Mouse (Mus musculus) myocyte (in vitro differentiated cells): ENCODE results near the gene Adam12.

ENCODE experiments used
- MAX ChIP-seq: IDR thresholded peaks from one replicate; pipeline ENCODE4 v1.6.1; 2011; ENCODE audit warnings: low read depth, mild to moderate bottlenecking, control low read depth
- MYOD1 ChIP-seq, 3 experiments: IDR thresholded peaks; one replicate each; pipeline ENCODE4 v1.6.1; 2011; ENCODE audit warnings: control low read depth in 2 of 3, low read depth in 2 of 3, mild to moderate bottlenecking in 2 of 3, moderate library complexity in 1 of 3; ENCODE audit not compliant: insufficient read length in 2 of 3, control insufficient read depth in 1 of 3
- MYOG ChIP-seq, 3 experiments: IDR thresholded peaks; one replicate each; pipeline ENCODE4 v1.6.1; 2011; ENCODE audit warnings: control low read depth in 2 of 3, low read depth in 2 of 3, mild to moderate bottlenecking in 2 of 3; ENCODE audit not compliant: insufficient read length in 2 of 3, control insufficient read depth in 1 of 3, insufficient read depth in 1 of 3
- POLR2A ChIP-seq: IDR thresholded peaks from one replicate; pipeline ENCODE4 v1.6.1; 2011; ENCODE audit warnings: low read depth, mild to moderate bottlenecking, control low read depth, moderate library complexity; ENCODE audit not compliant: insufficient read length
- POLR2AphosphoS2 ChIP-seq: IDR thresholded peaks from one replicate; pipeline ENCODE4 v1.6.1; 2011; ENCODE audit warnings: low read depth, control low read depth; ENCODE audit not compliant: insufficient read length
- REST ChIP-seq: IDR thresholded peaks from one replicate; pipeline ENCODE4 v1.6.1; 2011; ENCODE audit warnings: mild to moderate bottlenecking, control low read depth, moderate library complexity; ENCODE audit not compliant: insufficient read depth, insufficient read length
- TCF12 ChIP-seq: IDR thresholded peaks from one replicate; pipeline ENCODE4 v1.6.1; 2011; ENCODE audit warnings: mild to moderate bottlenecking, control low read depth; ENCODE audit not compliant: poor library complexity, insufficient read depth, severe bottlenecking
- USF1 ChIP-seq: IDR thresholded peaks from one replicate; pipeline ENCODE4 v1.6.1; 2011; ENCODE audit warnings: low read depth, mild to moderate bottlenecking, control low read depth, moderate library complexity

- TF ChIP-seq POLR2A (no peak), MYOG (IDR thresholded peaks at IDR 0.05; ENCODE audit: control insufficient read depth in 1 of 3, insufficient read depth in 1 of 3, insufficient read length in 2 of 3, low read depth in 2 of 3) (no peak), REST (no peak), POLR2AphosphoS2 (no peak), MYOD1 (IDR thresholded peaks at IDR 0.05; ENCODE audit: control insufficient read depth in 1 of 3, insufficient read length in 2 of 3, low read depth in 2 of 3) (no peak), USF1 (no peak), TCF12 (no peak), MAX (no peak)
Measured at GRCm38 (mm10) chr7:134272956-134273355, 41.0 kb upstream of the Adam12 start.
